Comparison of ENCODE assay signal across 10 mouse cellular contexts in genomic region chr6:117891369-117892160, GRCm38 (mm10). TPM values are rescaled to one million over a fixed set of nuclear protein-coding genes. Genes with fewer than 3 reads are reported as not detected.
DNase-seq lines count a peak whose midpoint lies in the region; ATAC-seq and TF ChIP-seq lines count a peak whose summit lies in the region.
"Had no signal": no experiment of that assay in that cellular context is flagged by ENCODE, and none has a peak within 500 bp of the region (broad histone marks: within the 10 kb centered on the region; RNA-seq: fewer than 3 reads in every experiment).

No protein-coding gene starts in this region.

- peaks cover 0 to 37% of the 10 kb centered on the region in 2 experiments; a peak in 2 of 4 replicates for H3K36me3 ChIP-seq in MEL (ENCODE audit: control insufficient read depth in 1 of 2, insufficient read depth in 2 of 2, low read length in 2 of 2)
- H3K36me3 ChIP-seq in intestine, embryonic 15.5 days: no peaks in the 10 kb centered on the region
- no peaks in the 10 kb centered on the region for H3K36me3 ChIP-seq in small intestine, adult 2 months (ENCODE audit: control insufficient read depth, insufficient read depth, low read length)
- no peaks in the 10 kb centered on the region for H3K36me3 ChIP-seq in hindbrain, embryonic 13.5 days
- H3K36me3 ChIP-seq: embryonic facial prominence, embryonic 12.5 days; hindbrain, embryonic 12.5 days had no signal

- TF ChIP-seq POLR2A in lung, adult 2 months (IDR thresholded peaks at IDR 0.05; ENCODE audit: borderline replicate concordance, extremely low read depth, low read depth, low read length): peak; percentile 1; the same call in 1 of the 2 replicates
- peak in 1 of 2 experiments; percentile 79; a peak in 3 of 4 replicates for TF ChIP-seq POLR2A in MEL (IDR thresholded peaks at IDR 0.05; ENCODE audit: control insufficient read depth in 1 of 2, insufficient read depth in 1 of 2, low read depth in 1 of 2, low read length in 2 of 2, poor library complexity in 1 of 2)
- no peak for TF ChIP-seq POLR2A in small intestine, adult 2 months (IDR thresholded peaks at IDR 0.05; ENCODE audit: low read depth, low read length)

- peak overlapping the region; percentile 42 for H3K4me3 ChIP-seq in lung, adult 2 months (replicated peaks; ENCODE audit: extremely low read depth, low read depth, low read length)
- H3K4me3 ChIP-seq in MEL (ENCODE audit: control insufficient read depth in 1 of 2, insufficient read depth in 1 of 2, low read depth in 2 of 2, low read length in 2 of 2): peak overlapping the region; percentile 64 to 88
- no peak overlapping the region for H3K4me3 ChIP-seq in intestine, embryonic 15.5 days (replicated peaks)
- H3K4me3 ChIP-seq in small intestine, adult 2 months (ENCODE audit: low read depth, low read length): peak overlapping the region; percentile 68
- no peak overlapping the region for H3K4me3 ChIP-seq in hindbrain, embryonic 13.5 days
- H3K4me3 ChIP-seq: embryonic facial prominence, embryonic 12.5 days; hindbrain, embryonic 12.5 days had no signal

- H3K4me1 ChIP-seq in lung, adult 2 months (ENCODE audit: control insufficient read depth, insufficient read depth, low read length): no peaks in the 10 kb centered on the region
- peaks cover 19 to 32% of the 10 kb centered on the region in 2 experiments for H3K4me1 ChIP-seq in MEL (ENCODE audit: control insufficient read depth in 1 of 2, insufficient read depth in 2 of 2, low read length in 2 of 2)
- H3K4me1 ChIP-seq in intestine, embryonic 15.5 days (replicated peaks): no peaks in the 10 kb centered on the region; the same call in 1 of the 2 replicates
- peaks cover 12% of the 10 kb centered on the region for H3K4me1 ChIP-seq in small intestine, adult 2 months (ENCODE audit: control insufficient read depth, insufficient read depth, insufficient read length, low read length)
- H3K4me1 ChIP-seq in hindbrain, embryonic 13.5 days (replicated peaks): no peaks in the 10 kb centered on the region
- H3K4me1 ChIP-seq: embryonic facial prominence, embryonic 12.5 days; hindbrain, embryonic 12.5 days had no signal

- no peak for TF ChIP-seq RAD21 in MEL (IDR thresholded peaks at IDR 0.05; ENCODE audit: low read depth, low read length)

- TF ChIP-seq EP300 in MEL (IDR thresholded peaks at IDR 0.05; ENCODE audit: low read depth in 1 of 2, low read length in 2 of 2): peak in 1 of 2 experiments; percentile 38; a peak in 2 of 4 replicates

- no peak for DNase-seq in lung, adult 2 months
- DNase-seq in lung, postnatal 25 days (ENCODE audit: low spot score): no peak
- peak; percentile 90 for DNase-seq in MEL (ENCODE audit: low read depth, low spot score)
- DNase-seq in cerebellum, adult 9-10 months: no peak

- peak; percentile 70 for ATAC-seq in intestine, embryonic 15.5 days
- ATAC-seq in hindbrain, embryonic 13.5 days (ENCODE audit: low FRiP score): no peak
- ATAC-seq in frontal cortex, adult (ENCODE audit: low TSS enrichment): no peak

- no peaks in the 10 kb centered on the region for H3K27me3 ChIP-seq in MEL (ENCODE audit: control insufficient read depth in 1 of 2, insufficient read depth in 2 of 2, low read length in 2 of 2)
- no peaks in the 10 kb centered on the region for H3K27me3 ChIP-seq in intestine, embryonic 15.5 days (replicated peaks)
- no peaks in the 10 kb centered on the region for H3K27me3 ChIP-seq in small intestine, adult 2 months (ENCODE audit: control insufficient read depth, insufficient read depth, low read length)
- H3K27me3 ChIP-seq in hindbrain, embryonic 13.5 days: no peaks in the 10 kb centered on the region
- H3K27me3 ChIP-seq: embryonic facial prominence, embryonic 12.5 days; hindbrain, embryonic 12.5 days had no signal

- H3K27ac ChIP-seq in MEL (ENCODE audit: control insufficient read depth, low read depth, low read length): peak overlapping the region; percentile 77
- 0 out of 2 replicates have a peak overlapping the region, but pooled peaks have one; percentile 13 for H3K27ac ChIP-seq in intestine, embryonic 15.5 days
- peak overlapping the region; percentile 67 for H3K27ac ChIP-seq in small intestine, adult 2 months (ENCODE audit: insufficient read depth, low read depth, low read length)
- no peak overlapping the region for H3K27ac ChIP-seq in hindbrain, embryonic 13.5 days
- H3K27ac ChIP-seq: embryonic facial prominence, embryonic 12.5 days; hindbrain, embryonic 12.5 days had no signal

- H3K4me2 ChIP-seq in intestine, embryonic 15.5 days (replicated peaks): peak overlapping the region; percentile 41
- H3K4me2 ChIP-seq in hindbrain, embryonic 13.5 days: no peak overlapping the region
- H3K4me2 ChIP-seq: embryonic facial prominence, embryonic 12.5 days; hindbrain, embryonic 12.5 days had no signal

- peaks cover 10% of the 10 kb centered on the region for H3K79me2 ChIP-seq in MEL (ENCODE audit: control insufficient read depth, insufficient read depth, low read length, poor library complexity)

- H3K9ac ChIP-seq in MEL (ENCODE audit: control insufficient read depth, low read depth, low read length, poor library complexity, severe bottlenecking): peak overlapping the region; percentile 83
- no peak overlapping the region for H3K9ac ChIP-seq in intestine, embryonic 15.5 days
- H3K9ac ChIP-seq in hindbrain, embryonic 13.5 days: no peak overlapping the region
- H3K9ac ChIP-seq: embryonic facial prominence, embryonic 12.5 days; hindbrain, embryonic 12.5 days had no signal

- H3K9me3 ChIP-seq in MEL (replicated peaks; ENCODE audit: insufficient read depth, low read length): no peaks in the 10 kb centered on the region
- no peaks in the 10 kb centered on the region for H3K9me3 ChIP-seq in intestine, embryonic 15.5 days
- H3K9me3 ChIP-seq in hindbrain, embryonic 13.5 days: no peaks in the 10 kb centered on the region
- H3K9me3 ChIP-seq: embryonic facial prominence, embryonic 12.5 days; hindbrain, embryonic 12.5 days had no signal

- TF ChIP-seq CTCF in lung, adult 2 months (IDR thresholded peaks at IDR 0.05; ENCODE audit: insufficient read depth, low read length): no peak
- TF ChIP-seq CTCF in MEL (IDR thresholded peaks at IDR 0.05 in 2 of 3, conservative IDR thresholded peaks at IDR 0.05 in 1 of 3; ENCODE audit: control insufficient read depth in 1 of 3, insufficient read depth in 1 of 3, low read depth in 2 of 3, low read length in 3 of 3, poor library complexity in 1 of 3, severe bottlenecking in 1 of 3): no peak
- no peak for TF ChIP-seq CTCF in small intestine, adult 2 months (IDR thresholded peaks at IDR 0.05; ENCODE audit: extremely low read depth, insufficient read length, insufficient replicate concordance, low read depth, low read length)

- 41% methylated on average over 14 of the region's 14 CpGs for WGBS in lung, adult 2 months
- 49% methylated on average over 14 of the region's 14 CpGs for WGBS in intestine, embryonic 15.5 days
- 18% methylated on average over 14 of the region's 14 CpGs for WGBS in small intestine, adult 2 months
- WGBS in hindbrain, embryonic 13.5 days: 62% methylated on average over 14 of the region's 14 CpGs

TF ChIP-seq in MEL, 35 proteins besides CTCF, POLR2A, EP300 and RAD21 (continues in another document):
- peak; percentile 71; the same call in 1 of the 2 replicates for TF ChIP-seq ELF1 (IDR thresholded peaks at IDR 0.05; ENCODE audit: low read depth, low read length)
- TF ChIP-seq UBTF (IDR thresholded peaks at IDR 0.05; ENCODE audit: borderline replicate concordance, insufficient read depth, low read depth, low read length): no peak
- TF ChIP-seq NELFE (IDR thresholded peaks at IDR 0.05; ENCODE audit: low read depth, low read length): peak; percentile 82
- TF ChIP-seq MAZ (IDR thresholded peaks at IDR 0.05; ENCODE audit: low read depth, low read length): peak; percentile 67
- TF ChIP-seq MAX (IDR thresholded peaks at IDR 0.05; ENCODE audit: low read length): peak; percentile 83
- peak; percentile 53; the same call in 1 of the 2 replicates for TF ChIP-seq POLR2AphosphoS2 (IDR thresholded peaks at IDR 0.05; ENCODE audit: low read length)
- peak; percentile 86 for TF ChIP-seq MYC (IDR thresholded peaks at IDR 0.05; ENCODE audit: low read depth, low read length)

RNA-seq across cellular contexts. Expression of gene Hnrnpf, which starts 8.6 kb away (rescaled TPM):
- polyA plus RNA-seq in lung, adult 2 months (2012; rRNA removed): 100 and 154 TPM in 2 replicates
- total RNA-seq in MEL (2012; rRNA removed): 868 and 882 TPM in 2 replicates
- polyA plus RNA-seq in MEL (2012; ENCODE audit: insufficient read depth in 1 of 2, insufficient read length in 2 of 2, low read depth in 1 of 2, low replicate concordance in 2 of 2, missing spikeins in 1 of 2): 1,000 to 10,000 TPM in 1 of 2 experiments, 100 to 1,000 TPM in 1; 722 to 2,287 TPM
- polyA plus RNA-seq in intestine, embryonic 15.5 days (2015; fragmentation: Nextera tagmentation; extraction: Ambion mirVana): 791 and 835 TPM in 2 replicates
- polyA plus RNA-seq in small intestine, adult 2 months (2012; rRNA removed): 49.1 and 102 TPM in 2 replicates
- polyA plus RNA-seq in hindbrain, embryonic 13.5 days (2015; fragmentation: Nextera tagmentation; extraction: Ambion mirVana): 307 and 313 TPM in 2 replicates

RNA-seq across cellular contexts. Expression of gene Zfp239, which starts 29.7 kb away (rescaled TPM):
- 0.38 and 0.99 TPM in 2 replicates for polyA plus RNA-seq in lung, adult 2 months (2012; rRNA removed)
- 17.9 and 20.4 TPM in 2 replicates for total RNA-seq in MEL (2012; rRNA removed)
- 10 to 100 TPM in 1 of 2 experiments, not detected in 1; 18.6 TPM for polyA plus RNA-seq in MEL (2012; ENCODE audit: insufficient read depth in 1 of 2, insufficient read length in 2 of 2, low read depth in 1 of 2, low replicate concordance in 2 of 2, missing spikeins in 1 of 2)
- 4.5 and 5.1 TPM in 2 replicates for polyA plus RNA-seq in intestine, embryonic 15.5 days (2015; fragmentation: Nextera tagmentation; extraction: Ambion mirVana)
- 2.5 and 5.1 TPM in 2 replicates for polyA plus RNA-seq in small intestine, adult 2 months (2012; rRNA removed)
- 11.9 and 14.6 TPM in 2 replicates for polyA plus RNA-seq in hindbrain, embryonic 13.5 days (2015; fragmentation: Nextera tagmentation; extraction: Ambion mirVana)

RNA-seq across cellular contexts. Expression of gene Fxyd4, which starts 45.9 kb away (rescaled TPM):
- 0.41 and 0.61 TPM in 2 replicates for polyA plus RNA-seq in lung, adult 2 months (2012; rRNA removed)
- total RNA-seq in MEL (2012; rRNA removed): not detected in 2 replicates
- under 1 TPM in 1 of 2 experiments, not detected in 1; 0.22 TPM for polyA plus RNA-seq in MEL (2012; ENCODE audit: insufficient read depth in 1 of 2, insufficient read length in 2 of 2, low read depth in 1 of 2, low replicate concordance in 2 of 2, missing spikeins in 1 of 2)
- 1.8 and 3.2 TPM in 2 replicates for polyA plus RNA-seq in intestine, embryonic 15.5 days (2015; fragmentation: Nextera tagmentation; extraction: Ambion mirVana)
- not detected in 2 replicates for polyA plus RNA-seq in small intestine, adult 2 months (2012; rRNA removed)
- 3.5 TPM in 2 replicates for polyA plus RNA-seq in hindbrain, embryonic 13.5 days (2015; fragmentation: Nextera tagmentation; extraction: Ambion mirVana)

RNA-seq across cellular contexts. Expression of gene Zfp637, which starts 50.6 kb away (rescaled TPM):
- 27.7 and 30.6 TPM in 2 replicates for polyA plus RNA-seq in lung, adult 2 months (2012; rRNA removed)
- total RNA-seq in MEL (2012; rRNA removed): 41.5 and 52.4 TPM in 2 replicates
- polyA plus RNA-seq in MEL (2012; ENCODE audit: insufficient read depth in 1 of 2, insufficient read length in 2 of 2, low read depth in 1 of 2, low replicate concordance in 2 of 2, missing spikeins in 1 of 2): 10 to 100 TPM in 1 of 2 experiments, not detected in 1; 53.8 TPM
- polyA plus RNA-seq in intestine, embryonic 15.5 days (2015; fragmentation: Nextera tagmentation; extraction: Ambion mirVana): 84.7 and 90.5 TPM in 2 replicates
- polyA plus RNA-seq in small intestine, adult 2 months (2012; rRNA removed): 8.0 and 15.9 TPM in 2 replicates
- polyA plus RNA-seq in hindbrain, embryonic 13.5 days (2015; fragmentation: Nextera tagmentation; extraction: Ambion mirVana): 145 TPM in 2 replicates

Comparison
In these comparisons a context has a peak if more than half of its experiments do, and no peak if none do; other contexts are left out.
1. H3K4me3 ChIP-seq: peak in lung, adult 2 months (single experiment), MEL (2 of 2) and small intestine, adult 2 months (single experiment); none in intestine, embryonic 15.5 days (single experiment) and hindbrain, embryonic 13.5 days (single experiment).